Mouse (Mus musculus) left cerebral cortex, postnatal 14 days (tissue): ENCODE measurements around the gene Slc3a2. TPM values are rescaled to one million over a fixed set of nuclear protein-coding genes. Genes with fewer than 3 reads are reported as not detected.

ENCODE experiments used
- DNase-seq, 2 experiments: peaks; one replicate each; pipeline ENCODE4 v3.0.0; 2021 to 2022; ENCODE audit warnings: low spot score in 2 of 2, mixed read lengths in 1 of 2
- intact Hi-C: fragments of 180-260 bp; cut with DNase I; formaldehyde crosslinking; loops from one replicate; pipeline ENCODE4 v1.15.1; 2025
- long read RNA-seq, 2 experiments: library from polyadenylated mRNA; stranded (forward); transcript quantifications; one replicate each; pipeline ENCODE4 v2.0.0; 2021
- total RNA-seq, 2 experiments: library from RNA; stranded (reverse); gene quantifications; 2 replicates each; pipeline ENCODE4 v1.2.3; 2021

Slc3a2 gene
- total RNA-seq, result 100 to 1,000 TPM; 182 to 189 TPM
- long read RNA-seq, experiment 1, transcript Slc3a2-202 (10 exons, 2,813 nt), result minor isoform, 124 of 267 reads
- long read RNA-seq, experiment 1, transcript Slc3a2-201 (9 exons, 1,819 nt), result major isoform, 130 of 267 reads
- long read RNA-seq, experiment 1, partial matches to known transcripts, result 4 of 267 reads
- long read RNA-seq, experiment 1, other reads (novel, unspliced or antisense), result 6 of 267 reads
- long read RNA-seq, experiment 2, transcript Slc3a2-202 (10 exons, 2,813 nt), result minor isoform, 99 of 253 reads
- long read RNA-seq, experiment 2, transcript Slc3a2-201 (9 exons, 1,819 nt), result major isoform, 144 of 253 reads
- long read RNA-seq, experiment 2, partial matches to known transcripts, result 6 of 253 reads
- long read RNA-seq, experiment 2, other reads (novel, unspliced or antisense), result 4 of 253 reads

DNA sequence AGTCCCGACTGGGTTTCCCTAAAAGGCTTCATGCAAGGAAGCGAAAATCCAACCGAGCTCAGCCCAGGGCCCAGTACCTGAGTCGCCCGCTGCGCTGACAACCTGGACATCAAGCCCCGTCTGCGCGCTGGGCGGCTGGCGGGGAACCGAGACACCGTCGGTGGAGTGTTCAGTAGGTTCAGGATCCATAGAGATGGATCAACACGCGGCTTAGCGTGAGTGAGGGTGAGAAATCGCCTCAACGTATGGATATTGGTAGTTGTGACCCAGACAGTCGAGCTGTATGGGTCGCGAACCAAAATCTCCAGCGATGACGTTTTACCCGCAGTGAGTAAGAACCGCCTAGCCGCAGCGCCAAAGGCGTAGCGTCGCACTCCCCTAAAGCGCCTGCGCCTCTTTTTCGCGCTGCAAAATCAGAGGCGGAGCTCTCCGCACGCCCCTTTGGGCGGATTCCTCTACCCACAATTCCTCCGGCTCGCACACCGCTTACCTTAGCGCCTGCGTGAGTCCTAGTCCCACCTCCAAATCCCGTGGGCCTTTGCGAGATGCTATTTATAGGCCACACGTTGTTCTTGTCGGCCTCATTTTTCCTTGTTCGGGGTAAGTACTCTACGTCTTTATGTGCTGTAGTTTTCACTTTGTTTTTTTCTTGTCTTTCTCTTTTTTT, at the start of gene Slc3a2:
Slc3a2 (minus strand) TSS at position 463 of the 667 bp plus-strand sequence.
- intact Hi-C loops, result no loop called here
- DNase-seq, result peak; percentile 97 to 98

DNA sequence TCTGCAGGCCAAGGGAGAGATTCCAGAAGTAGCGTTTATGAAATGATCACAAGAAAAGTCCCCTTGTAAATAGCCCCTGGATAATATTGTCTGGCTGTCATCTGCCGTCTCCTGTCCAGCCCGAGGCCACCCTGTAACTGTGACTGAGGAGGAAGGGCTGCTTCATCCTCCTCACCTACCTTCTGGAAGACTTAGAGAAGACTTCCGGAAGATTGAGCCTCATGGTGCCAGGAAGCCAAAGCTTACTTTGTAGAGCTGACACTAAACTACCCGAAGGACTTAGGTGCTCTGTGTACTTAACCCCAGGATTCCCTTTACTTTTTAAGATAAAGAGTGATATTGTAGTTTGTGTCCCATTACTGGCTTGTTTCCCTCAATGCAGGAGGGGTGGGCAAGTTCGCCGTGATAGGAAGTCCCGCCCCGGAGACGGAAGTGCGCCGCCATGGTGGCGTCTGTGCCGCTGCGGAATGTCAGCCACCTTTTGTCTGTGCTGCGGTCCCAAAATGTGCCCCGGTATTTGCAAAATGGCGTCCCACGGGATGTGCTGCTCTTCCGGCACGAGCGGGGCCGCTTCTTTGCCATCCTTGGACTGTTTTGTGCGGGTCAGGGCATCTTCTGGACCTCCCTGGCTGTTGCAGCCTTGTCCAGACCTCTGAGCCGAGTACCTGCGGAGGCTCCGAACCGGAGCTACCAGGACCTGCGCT, 47.5 kb upstream of the Slc3a2 start, which contains the start of gene Tmem223:
Tmem223 (plus strand) TSS at position 430 of the 704 bp plus-strand sequence.
- intact Hi-C loops, result no loop called here
- peak; percentile 81 to 84 for DNase-seq

DNA sequence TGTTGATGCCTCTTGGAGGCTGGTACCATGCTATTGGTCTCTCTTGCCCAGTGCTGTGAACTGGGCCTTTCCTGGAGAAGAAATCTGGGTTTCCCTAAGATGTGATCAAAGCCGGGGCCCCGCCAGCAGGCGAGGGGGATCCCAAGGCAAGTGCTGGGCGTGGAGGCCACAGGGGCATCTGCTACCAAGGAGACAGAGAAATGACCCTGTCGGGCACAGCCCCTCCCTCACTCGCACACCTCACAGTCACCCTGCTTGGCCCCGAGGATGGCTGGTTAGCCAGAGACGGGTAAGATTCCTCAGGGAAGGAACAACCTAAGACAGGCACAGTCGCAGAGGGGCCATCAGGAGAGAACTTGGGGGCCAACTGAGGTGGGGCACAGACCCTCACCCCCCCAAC, 42.4 kb upstream of the Slc3a2 start:
- intact Hi-C loops, result no loop called here
- DNase-seq, result no peak

DNA sequence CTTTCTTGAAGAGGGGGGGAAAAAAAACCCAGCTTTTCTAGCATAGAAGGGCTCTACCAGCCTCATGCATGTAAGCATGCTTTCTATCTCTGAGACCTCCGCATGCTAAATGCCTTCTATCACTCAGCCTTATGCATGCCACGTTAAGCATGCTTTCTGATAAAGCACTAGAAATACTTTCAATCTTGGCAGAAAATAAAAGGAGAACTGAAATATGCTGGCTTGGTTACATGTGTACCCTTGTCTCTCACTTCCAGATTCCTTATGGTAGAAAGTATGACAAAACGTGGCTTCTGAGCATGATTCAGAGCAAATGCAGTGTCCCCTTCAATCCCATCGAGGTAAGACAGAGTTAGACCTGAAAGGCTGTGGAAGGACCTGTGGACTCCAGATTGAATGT, 40.1 kb upstream of the Slc3a2 start:
- intact Hi-C loops, result no loop called here
- no peak for DNase-seq

DNA sequence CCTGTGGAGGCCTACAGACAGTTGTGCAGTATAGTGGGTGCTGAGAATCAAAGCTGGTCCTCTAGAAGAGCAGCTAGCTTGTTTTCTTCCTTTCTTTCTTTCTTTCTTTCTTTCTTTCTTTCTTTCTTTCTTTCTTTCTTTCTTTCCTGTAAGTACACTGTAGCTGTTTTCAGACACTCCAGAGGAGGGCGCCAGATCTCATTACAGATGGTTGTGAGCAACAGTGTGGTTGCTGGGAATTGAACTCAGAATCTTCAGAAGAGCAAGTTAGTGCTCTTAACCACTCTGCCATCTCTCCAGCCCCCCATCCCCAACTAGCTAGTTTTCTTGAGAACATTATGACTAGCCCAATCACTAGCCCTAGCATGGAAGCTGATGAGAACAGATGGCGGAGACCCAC, 37.6 kb upstream of the Slc3a2 start:
- intact Hi-C loops, result no loop called here
- DNase-seq, result no peak

DNA sequence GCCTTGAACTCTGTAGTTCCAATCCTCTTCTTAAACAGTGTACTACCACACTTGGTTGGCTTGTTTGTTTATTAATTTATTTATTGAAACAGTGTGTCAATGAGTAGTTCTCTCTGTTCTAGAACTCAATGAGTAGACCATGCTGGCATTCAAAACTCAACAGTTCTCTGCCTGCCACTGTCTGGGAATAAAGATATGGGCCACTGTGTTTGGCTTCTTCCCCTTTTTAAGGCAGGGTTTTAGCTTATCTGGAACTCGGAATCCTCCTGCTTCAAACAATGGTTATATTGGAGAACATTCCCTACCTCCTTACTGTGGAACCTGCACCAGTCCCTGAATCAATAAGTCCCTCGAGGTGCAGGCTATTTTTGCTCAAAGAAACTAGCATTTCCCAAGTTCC, 35.7 kb upstream of the Slc3a2 start:
- intact Hi-C loops, result no loop called here
- DNase-seq, result no peak

DNA sequence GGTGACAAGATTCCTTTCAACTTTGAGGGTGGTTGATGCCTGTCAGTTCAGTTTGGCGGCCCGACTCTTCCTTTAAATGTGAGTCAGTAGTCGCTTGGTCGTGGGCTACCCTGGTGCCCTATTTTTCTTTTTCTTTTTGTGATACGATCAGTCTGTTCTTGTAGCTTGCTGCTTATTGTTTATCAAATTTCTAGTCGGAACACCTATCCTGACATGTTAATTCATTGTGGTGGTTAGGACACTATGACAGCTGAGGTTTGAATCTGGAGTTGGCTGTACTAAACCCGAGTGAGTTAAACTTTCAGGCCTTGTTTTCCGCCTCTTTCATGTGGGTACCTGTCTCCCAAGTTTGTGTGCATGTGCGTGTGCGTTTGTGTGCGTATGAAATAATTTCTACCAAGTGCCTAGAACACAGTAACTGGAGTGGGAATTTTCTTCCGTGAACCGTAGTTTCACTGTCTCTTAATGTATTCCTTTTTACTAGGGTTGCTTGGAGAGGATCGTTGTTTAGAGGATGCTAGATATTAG, 34.4 kb upstream of the Slc3a2 start:
- intact Hi-C loops, result no loop called here

DNA sequence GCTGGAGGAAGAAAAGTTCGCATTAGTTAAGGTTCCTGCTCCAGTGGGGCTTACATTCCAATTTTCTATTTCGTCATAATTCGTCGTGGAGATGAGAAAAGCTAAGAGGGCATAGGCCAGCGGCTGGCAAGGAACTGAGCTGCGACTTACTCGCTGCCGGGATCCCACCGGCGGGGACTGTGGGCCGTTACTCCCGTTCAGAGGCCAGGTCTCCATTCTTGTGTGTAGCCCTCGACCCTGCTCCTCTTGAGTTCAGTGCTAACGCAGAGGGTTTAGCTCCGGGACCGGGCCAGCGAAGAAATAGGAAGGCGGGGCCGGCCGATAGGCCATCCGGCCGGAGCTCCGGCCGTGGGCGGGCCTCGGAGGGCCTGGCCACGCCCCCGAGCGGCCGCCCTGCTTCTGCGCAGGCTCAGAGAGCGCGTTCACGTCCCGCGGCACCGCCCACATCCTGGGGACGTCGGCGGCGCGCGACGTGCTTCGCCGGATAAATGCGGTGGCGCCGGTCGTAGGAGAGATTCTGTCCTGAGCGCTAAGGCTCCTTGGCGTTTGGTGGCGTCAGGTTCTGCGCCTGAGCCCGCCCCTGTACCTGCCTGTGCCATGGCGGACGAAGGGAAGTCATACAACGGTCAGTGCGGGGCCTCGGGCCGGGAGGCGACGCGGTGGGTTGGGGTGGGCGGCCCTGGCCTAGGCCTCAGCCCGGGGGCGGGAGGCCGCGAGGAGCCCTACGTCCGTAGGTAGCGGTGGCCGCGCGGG, 33.6 kb upstream of the Slc3a2 start, which contains the start of gene Nxf1:
Nxf1 (plus strand) TSS at position 439 of the 753 bp plus-strand sequence.
- DNase-seq, result peak; percentile 92 to 95
- intact Hi-C loops, result no loop called here

More for the DNA sequence above, 34.4 kb upstream of the Slc3a2 start:
- DNase-seq, result no peak

DNA sequence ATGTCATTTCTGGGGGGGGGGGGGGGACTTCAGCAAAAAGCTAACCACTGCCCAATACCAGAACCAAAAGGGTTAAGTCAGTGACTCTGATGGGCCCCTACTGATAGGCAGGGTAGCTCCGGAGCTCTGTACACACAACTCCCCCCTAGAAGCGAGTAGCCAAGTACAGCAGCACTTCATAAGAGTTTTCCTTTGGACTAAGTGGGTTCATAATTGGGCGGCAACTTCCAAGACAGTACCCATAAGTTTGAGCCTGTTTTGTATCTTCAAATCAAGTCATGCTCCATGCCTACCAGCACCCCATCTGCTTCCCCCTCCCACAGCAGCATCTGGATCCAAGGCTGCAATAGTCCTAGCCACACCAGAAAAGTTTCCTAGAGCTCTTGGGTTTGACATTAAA, 32.5 kb upstream of the Slc3a2 start:
- no peak for DNase-seq
- intact Hi-C loops, result no loop called here

DNA sequence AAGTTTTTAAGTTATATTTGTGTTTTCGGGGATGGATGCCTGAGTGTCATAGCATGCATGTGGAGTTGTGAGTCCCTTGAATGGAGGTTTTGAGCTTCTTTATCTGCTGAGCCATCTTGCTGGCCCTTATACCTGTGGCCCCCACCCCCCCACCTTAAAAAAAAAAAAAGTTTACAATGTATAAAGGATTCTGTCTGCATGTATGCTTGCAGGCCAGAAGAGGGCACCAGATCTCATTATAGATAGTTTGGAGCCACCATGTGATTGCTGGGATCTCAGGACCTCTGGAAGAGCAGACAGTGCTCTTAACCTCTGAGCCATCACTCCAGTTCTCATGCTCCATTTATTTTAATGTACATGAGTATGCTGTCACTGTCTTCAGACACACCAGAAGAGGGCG, 24.2 kb upstream of the Slc3a2 start:
- intact Hi-C loops, result loop anchor here (5.0 kb wide), 1 partner anchor 75 kb away; the partner anchor contains the start of gene Hnrnpul2

DNA sequence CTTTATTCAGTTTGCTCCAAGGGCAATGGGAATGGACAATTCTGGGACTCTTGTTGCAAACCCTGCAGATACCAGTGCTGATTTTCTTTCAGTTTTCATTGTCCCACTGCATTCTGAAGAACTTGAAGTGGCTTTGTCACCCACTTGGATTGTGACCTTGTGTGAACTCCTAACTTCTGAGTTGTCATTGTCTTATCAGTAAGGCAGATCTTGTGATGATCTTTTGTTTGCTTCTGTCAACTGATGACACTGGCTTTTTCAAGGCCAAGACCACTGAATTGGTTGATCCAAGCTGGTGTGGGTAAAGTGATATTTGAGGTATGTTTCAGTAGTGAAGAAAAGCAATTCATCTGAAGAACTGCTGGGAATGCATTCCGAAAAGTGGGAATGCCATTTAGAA, 22.2 kb upstream of the Slc3a2 start:
- intact Hi-C loops, result loop anchor here (5.0 kb wide), 1 partner anchor 77 kb away; the partner anchor contains the start of gene Hnrnpul2

More for the DNA sequence above, 24.2 kb upstream of the Slc3a2 start:
- DNase-seq, result no peak

DNA sequence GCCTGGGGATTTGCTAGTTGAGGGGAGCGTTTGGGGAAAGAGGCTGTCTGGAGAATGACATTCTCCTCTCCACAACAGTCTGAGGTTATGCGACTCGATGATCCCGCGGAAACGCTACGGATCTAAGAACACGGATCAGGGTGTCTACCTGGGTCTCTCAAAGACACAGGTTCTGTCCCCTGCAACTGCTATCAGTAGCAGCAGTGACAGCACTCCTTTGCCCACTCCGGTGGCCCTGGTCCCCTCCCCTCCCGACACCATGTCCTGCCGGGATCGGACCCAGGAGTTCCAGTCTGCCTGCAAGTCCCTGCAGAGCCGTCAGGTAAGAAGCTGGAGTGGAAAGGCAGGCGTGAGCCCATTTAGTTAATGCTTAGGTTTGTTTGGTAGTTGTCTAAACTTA, 19.0 kb upstream of the Slc3a2 start:
- intact Hi-C loops, result no loop called here
- DNase-seq, result no peak

More for the DNA sequence above, 22.2 kb upstream of the Slc3a2 start:
- no peak for DNase-seq

DNA sequence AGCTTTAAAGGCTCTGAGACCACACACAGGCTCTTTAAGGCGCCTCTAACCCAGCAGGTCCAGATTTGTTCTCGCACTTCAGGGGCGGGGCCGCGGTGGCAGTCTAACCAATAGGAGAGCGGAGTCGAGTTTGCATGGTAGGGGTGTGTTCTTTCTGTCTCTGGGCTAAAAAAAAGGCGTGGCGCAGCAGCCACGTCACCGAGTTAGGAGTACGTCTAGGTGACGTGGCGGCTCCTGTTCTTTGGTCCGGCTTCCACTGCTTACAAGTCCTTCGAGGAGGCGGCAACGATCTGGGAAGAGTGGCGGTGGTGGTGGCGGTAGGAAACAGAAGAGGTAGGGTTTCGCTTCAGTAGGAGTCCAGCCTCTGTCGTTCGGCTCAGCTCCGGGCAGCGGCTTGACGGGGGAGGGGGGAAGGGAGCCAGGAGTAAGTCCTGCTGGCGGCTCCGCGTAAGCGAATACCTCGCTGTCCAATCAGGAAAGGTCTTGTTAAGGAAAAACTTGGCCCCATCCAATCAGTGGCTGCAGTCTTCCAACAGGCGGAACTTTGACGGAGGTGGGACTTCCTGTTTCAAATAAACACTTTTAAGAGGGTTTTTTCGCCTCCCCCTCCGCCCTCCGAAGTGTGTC, 18.2 kb upstream of the Slc3a2 start, which contains the start of gene Stx5a:
Stx5a (plus strand) TSS at position 171 of the 627 bp plus-strand sequence.
- intact Hi-C loops, result no loop called here
- DNase-seq, result peak; percentile 94 to 98

DNA sequence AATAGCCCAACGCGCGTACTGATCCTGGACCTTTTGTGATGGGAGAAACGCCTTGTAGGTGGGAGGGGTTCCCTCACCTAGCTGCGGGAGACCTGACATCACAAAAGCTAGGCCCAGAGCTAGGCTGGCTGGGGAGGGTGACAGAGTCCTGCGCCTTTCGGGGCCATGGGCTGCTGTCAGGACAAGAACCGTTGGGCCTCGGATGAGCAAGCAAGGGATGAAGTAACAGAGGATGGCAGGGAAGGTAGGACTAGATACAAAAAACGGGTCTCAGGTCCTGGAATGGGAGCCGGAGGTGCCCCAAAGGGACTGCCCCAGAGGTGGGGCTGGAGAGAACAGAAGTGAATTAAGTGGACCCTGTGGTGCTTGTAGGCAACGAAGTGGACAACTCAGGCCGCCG, 17.4 kb upstream of the Slc3a2 start, which contains the start of gene 1700092M07Rik:
1700092M07Rik (plus strand) TSS at position 116 of the 400 bp plus-strand sequence.
- no peak for DNase-seq

DNA sequence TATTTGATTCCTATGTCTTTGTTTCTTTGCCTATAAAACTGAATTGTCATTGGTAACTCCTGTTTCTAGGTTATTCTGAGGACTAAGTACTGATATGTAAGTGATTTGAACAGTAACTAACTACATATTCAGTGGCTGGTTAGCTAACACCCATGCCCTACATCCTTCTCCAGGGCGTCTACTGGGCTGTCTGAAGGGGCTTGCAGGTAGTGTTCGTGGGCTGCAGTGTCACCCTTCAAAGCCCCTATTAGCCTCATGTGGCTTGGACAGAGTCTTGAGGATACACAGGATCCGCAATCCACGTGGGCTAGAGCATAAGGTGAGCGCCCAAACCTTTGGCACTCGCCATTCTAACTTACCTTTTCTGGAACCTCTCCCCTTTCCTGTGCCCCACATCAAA, 16.5 kb upstream of the Slc3a2 start:
- DNase-seq, result no peak
- intact Hi-C loops, result no loop called here

More for the DNA sequence above, 17.4 kb upstream of the Slc3a2 start, which contains the start of gene 1700092M07Rik:
- intact Hi-C loops, result no loop called here

DNA sequence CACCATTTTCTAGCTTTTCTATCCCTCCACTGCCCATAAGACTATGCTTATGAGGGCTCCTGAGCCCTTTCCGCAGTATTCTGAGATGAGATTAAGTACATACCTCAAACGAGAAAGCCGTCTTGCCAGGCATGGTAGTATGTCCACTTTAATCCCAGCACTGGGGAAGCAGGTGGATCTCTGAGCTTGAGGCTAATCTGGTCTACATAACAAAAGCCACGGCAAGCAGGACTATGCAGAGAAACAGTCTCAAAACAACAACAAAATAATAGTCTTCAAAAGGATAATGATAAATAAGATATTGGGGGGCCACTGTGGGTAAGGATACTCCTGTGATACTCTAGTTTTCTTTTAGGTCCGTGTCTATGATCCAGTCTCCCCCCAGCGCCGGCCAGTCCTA, 15.7 kb upstream of the Slc3a2 start:
- intact Hi-C loops, result no loop called here
- DNase-seq, result no peak

DNA sequence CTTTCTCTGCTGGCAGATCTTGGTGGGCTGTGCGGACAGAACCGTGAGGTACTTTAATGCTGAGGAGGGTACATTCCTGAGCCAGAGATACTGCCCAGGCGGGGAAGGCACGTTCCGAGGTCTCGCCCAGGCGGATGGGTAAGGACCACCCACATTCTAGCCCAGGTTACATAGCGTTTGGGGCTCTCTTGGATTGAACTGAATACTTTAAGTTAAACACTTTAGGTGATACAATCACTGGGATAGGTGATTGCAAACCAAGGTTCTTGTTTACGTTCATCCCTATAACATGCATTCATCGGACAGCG, 12.9 kb upstream of the Slc3a2 start:
- intact Hi-C loops, result no loop called here
- no peak for DNase-seq

DNA sequence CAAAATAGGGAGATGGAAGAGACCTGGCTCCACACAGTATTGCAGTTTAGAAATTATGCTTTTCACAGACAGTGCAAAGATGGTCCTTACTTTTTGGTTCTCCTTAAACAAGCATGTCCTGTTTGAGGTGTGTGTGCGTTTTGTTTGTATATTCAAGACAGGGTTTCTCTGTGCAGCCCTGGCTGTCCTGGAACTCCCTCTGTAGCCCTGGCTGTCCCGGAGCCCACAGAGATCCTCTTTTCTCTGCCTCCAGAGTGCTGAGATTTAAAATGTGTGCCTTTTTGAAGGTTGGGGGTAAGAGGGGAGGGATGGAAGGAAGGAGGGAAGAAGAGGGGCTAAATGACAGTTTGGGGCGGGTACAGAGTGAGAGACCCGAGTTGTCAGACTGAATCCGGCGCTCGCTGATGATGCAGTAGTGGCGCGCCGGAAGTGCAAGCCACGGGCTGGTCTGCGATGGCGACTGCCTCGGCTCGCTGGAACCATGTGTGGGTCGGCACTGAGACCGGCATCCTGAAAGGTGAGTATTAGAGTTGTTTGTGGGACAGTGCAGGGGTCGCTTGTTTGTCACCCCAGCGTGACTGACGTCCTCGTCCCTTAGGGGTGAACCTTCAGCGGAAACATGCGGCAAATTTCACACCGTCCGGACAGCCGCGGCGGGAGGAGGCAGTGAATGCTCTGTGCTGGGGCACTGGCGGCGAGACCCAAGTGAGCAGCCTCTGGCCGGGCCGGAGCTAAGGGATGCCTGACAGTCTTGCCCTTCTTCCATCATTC, 12.4 kb upstream of the Slc3a2 start, which contains the start of gene Wdr74:
Wdr74 (plus strand) TSS at position 439 of the 771 bp plus-strand sequence.
- DNase-seq, result peak; percentile 94
- intact Hi-C loops, result no loop called here
